Mouse (Mus musculus) stomach, embryonic 14.5 days (tissue): Measurements from ENCODE around the gene Tmem106c. TPM values are rescaled to one million over a fixed set of nuclear protein-coding genes. Genes with fewer than 3 reads are reported as not detected.

Experiments
- ATAC-seq: fragments of 200-750 bp; cut with Nextera tagmentation; 2 replicates; pipeline ENCODE4 v1.8.0; 2017; ENCODE audit warnings: low read depth, moderate TSS enrichment; ENCODE audit not compliant: insufficient number of reproducible peaks, insufficient read depth, low FRiP score
- H3K27ac ChIP-seq: fragments of 300-500 bp; sonication (generic); 2 replicates; pipeline ENCODE4 v1.5.1; 2014; ENCODE audit warnings: mild to moderate bottlenecking, low read length, moderate library complexity, mixed read lengths
- H3K27me3 ChIP-seq: fragments of 300-500 bp; sonication (generic); 2 replicates; pipeline ENCODE4 v1.6.1; 2014; ENCODE audit warnings: low read length, control low read depth, mixed read lengths; ENCODE audit not compliant: control insufficient read depth, insufficient read depth
- H3K36me3 ChIP-seq: fragments of 300-500 bp; sonication (generic); 2 replicates; pipeline ENCODE4 v1.6.1; 2014; ENCODE audit warnings: mild to moderate bottlenecking, control low read depth, low read length, moderate library complexity, mixed read lengths; ENCODE audit not compliant: control insufficient read depth, insufficient read depth
- H3K4me1 ChIP-seq: fragments of 300-500 bp; sonication (generic); 2 replicates; pipeline ENCODE4 v1.6.1; 2014; ENCODE audit warnings: low read length, control low read depth, mixed read lengths; ENCODE audit not compliant: control insufficient read depth, insufficient read depth
- H3K4me2 ChIP-seq: fragments of 300-500 bp; sonication (generic); replicated peaks from 2 replicates; pipeline ENCODE4 v1.6.1; 2014; ENCODE audit warnings: low read depth, low read length, control low read depth
- H3K4me3 ChIP-seq: fragments of 300-500 bp; sonication (generic); 2 replicates; pipeline ENCODE4 v1.5.1; 2014; ENCODE audit warnings: low read depth, low read length, control low read depth
- H3K9ac ChIP-seq: fragments of 300-500 bp; sonication (generic); replicated peaks from 2 replicates; pipeline ENCODE4 v1.6.1; 2014; ENCODE audit warnings: low read depth, mild to moderate bottlenecking, control low read depth, low read length, moderate library complexity, mixed read lengths
- H3K9me3 ChIP-seq: fragments of 300-500 bp; sonication (generic); 2 replicates; pipeline ENCODE4 v1.6.1; 2016; ENCODE audit warnings: low read depth, low read length, control low read depth; ENCODE audit not compliant: control insufficient read depth
- WGBS: fragments of 180-500 bp; shearing (Covaris S2); extraction: QIAGEN DNeasy Blood & Tissue Kit; methylation state at CpG from one replicate; pipeline ENCODE4 v1.1.7; 2014; 5-methylcytosine and 5-hydroxymethylcytosine counted together
- polyA plus RNA-seq: library from polyadenylated mRNA; unstranded; fragments of >200 nt; fragmentation: Nextera tagmentation; extraction: Ambion mirVana; gene quantifications from 2 replicates; pipeline ENCODE4 v1.2.1, GENCODE M21; 2014

Tmem106c gene
- polyA plus RNA-seq, 1 experiment from 2014 or later, result 37.2 TPM

DNA sequence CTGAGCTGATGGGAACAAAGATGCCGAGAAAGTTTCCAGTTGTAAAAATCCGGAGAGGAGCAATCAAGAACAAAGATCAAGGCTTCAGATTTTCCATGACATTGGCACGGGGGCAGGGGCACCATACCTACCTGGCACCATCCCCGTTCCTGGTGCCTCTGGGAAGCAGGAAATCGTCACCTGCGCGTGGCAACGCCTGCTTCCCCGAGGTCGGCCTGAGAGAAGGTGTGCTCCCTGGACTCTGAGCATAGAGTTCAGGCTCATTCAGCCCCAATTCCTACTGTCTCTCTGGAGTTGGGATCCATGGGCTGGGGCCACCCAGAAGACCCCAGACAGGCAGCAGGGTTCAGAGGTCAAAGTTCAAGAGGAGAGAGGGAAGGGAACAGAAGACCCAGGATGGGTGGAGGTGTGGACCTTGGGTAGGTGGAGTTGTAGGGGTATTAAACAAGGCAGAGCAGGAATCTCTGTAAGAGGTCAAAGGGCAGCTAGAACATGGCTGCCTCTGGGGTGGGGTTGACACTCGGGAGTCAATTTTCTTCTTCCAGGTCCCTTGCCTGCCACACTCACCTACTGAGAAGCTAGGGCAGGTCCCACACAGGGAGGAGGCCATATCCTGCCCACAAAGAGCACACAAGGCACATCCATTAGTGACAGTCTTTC lies 18.2 kb upstream of the Tmem106c start:
- no peak overlapping the region for H3K9ac ChIP-seq
- no peaks in the 10 kb centered on the region for H3K4me1 ChIP-seq
- no peaks in the 10 kb centered on the region for H3K36me3 ChIP-seq
- ATAC-seq, result 0 out of 2 replicates have a peak, but pooled peaks have one; percentile 6
- no peak overlapping the region for H3K4me3 ChIP-seq
- H3K27ac ChIP-seq, result no peak overlapping the region
- no peak overlapping the region for H3K4me2 ChIP-seq
- no peaks in the 10 kb centered on the region for H3K27me3 ChIP-seq
- 82% methylated on average over 10 of the region's 11 CpGs for WGBS
- no peaks in the 10 kb centered on the region for H3K9me3 ChIP-seq

DNA sequence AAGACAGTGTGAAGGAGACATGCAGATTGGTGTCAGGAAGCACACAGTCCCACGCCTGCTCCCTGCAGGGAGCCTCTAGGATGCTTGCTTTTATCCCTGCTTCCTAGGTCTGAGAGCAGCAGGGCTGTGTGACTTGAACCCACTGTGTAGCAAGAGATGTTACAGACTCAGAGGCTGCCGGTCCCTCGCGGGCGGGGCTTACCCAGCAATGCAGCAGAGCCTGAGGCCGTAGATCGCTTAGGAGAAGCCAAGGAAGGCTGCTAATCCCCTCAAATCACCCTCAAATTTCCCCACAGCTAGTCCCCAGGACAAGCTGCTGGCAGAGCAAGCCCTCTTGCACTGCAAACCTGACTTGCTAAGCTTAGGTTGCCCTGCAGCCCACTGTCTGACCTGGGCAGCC lies 15.3 kb upstream of the Tmem106c start:
- H3K4me2 ChIP-seq, result no peak overlapping the region
- WGBS, result 40% methylated on average over 7 of the region's 7 CpGs

DNA sequence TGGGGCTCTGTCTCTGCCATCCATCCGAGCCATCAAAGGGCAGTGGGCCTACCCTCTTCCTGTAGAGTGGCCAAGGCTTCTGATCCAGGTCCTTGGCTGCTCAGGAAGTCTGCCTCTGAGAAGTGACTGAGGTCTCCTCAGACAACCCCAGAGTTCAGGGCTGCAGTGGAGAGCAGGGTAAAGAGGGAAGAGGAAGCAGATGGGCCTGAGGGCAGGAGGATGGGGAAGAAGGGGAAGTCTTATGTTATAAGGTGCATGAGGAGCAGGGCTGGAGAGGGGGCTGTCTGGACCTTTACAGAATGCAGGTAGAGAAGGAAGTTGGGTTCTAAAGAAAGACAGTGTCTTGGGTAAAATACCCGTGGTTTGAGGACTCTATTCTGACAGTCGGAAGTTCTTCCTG lies 14.3 kb upstream of the Tmem106c start:
- 78% methylated on average over 3 of the region's 3 CpGs for WGBS

More for the DNA sequence above, 15.3 kb upstream of the Tmem106c start:
- Histone ChIP-seq H3K4me1 (0 out of 2 replicates have a peak, but pooled peaks cover 4% of the 10 kb centered on the region), H3K9ac (no peak overlapping the region), H3K27ac (no peak overlapping the region), H3K4me3 (no peak overlapping the region), H3K27me3 (no peaks in the 10 kb centered on the region), H3K9me3 (no peaks in the 10 kb centered on the region), H3K36me3 (no peaks in the 10 kb centered on the region)
- no peak for ATAC-seq

DNA sequence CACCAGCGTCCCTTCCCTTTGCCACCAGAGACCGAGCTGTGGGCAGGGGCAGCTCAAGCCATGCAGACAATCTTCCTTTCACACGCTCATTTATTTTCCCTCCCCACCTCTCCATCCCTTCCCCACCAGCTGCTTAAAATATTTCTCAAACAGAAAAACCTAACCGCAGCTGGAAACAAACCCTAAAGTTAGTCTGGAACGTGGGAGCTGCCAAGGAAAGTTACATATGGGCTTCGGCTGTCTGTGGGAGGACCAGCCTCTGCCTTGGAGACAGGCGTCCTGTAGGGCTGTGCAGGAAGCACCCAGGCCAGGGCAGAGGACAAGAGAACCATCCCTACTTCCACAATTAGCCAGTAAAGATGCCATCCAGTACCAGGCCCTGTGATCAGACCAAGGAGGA lies 13.8 kb upstream of the Tmem106c start:
- WGBS, result 44% methylated on average over 7 of the region's 7 CpGs
- no peak for ATAC-seq

More for the DNA sequence above, 14.3 kb upstream of the Tmem106c start:
- Histone ChIP-seq H3K4me3 (no peak overlapping the region), H3K27me3 (no peaks in the 10 kb centered on the region), H3K9ac (no peak overlapping the region), H3K27ac (no peak overlapping the region), H3K4me1 (0 out of 2 replicates have a peak, but pooled peaks cover 4% of the 10 kb centered on the region), H3K36me3 (no peaks in the 10 kb centered on the region), H3K4me2 (no peak overlapping the region), H3K9me3 (no peaks in the 10 kb centered on the region)
- no peak for ATAC-seq

DNA sequence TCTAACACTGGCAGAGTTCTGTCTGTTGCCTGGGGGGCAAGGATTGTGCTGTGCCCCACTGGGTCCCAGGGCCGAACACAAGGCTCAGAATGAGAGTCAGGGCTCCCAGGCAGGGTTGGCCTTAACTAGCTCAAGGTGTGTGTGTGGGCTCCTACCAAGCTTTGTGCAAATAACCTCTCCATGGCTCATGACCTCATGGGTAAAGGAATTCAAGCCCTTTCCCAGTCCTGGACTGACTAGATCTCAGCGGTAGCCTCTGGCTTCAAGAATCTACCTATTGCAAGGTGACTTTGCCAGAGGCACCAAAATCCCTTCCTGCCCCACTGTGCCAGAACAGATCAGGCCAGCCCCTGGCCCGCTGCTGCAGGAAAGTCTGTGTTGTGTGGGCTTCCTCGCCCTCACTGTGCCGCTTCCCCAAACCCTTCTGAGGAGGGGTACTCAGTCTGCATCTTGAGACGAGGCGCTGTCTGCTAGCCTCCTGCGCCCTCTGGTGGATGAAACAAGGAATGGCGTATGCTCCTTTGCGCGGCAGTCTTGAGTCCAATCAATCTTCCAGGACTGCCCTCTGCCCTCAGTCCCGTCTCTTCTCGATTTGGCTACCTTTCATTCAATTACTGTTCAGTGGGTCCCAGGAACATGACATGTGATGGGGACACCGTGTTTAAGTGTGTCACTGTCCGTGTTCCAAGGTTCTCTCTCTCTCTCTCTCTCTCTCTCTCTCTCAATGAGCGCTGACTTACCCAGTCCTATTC lies 11.7 kb upstream of the Tmem106c start:
- H3K27ac ChIP-seq, result no peak overlapping the region
- H3K4me2 ChIP-seq, result no peak overlapping the region
- ATAC-seq, result no peak
- H3K9ac ChIP-seq, result no peak overlapping the region
- no peaks in the 10 kb centered on the region for H3K9me3 ChIP-seq
- no peaks in the 10 kb centered on the region for H3K27me3 ChIP-seq
- no peaks in the 10 kb centered on the region for H3K36me3 ChIP-seq
- WGBS, result 15% methylated on average over 16 of the region's 16 CpGs
- H3K4me1 ChIP-seq, result 0 out of 2 replicates have a peak, but pooled peaks cover 8% of the 10 kb centered on the region
- H3K4me3 ChIP-seq, result no peak overlapping the region

More for the DNA sequence above, 13.8 kb upstream of the Tmem106c start:
- Histone ChIP-seq H3K9me3 (no peaks in the 10 kb centered on the region), H3K4me3 (no peak overlapping the region), H3K27me3 (no peaks in the 10 kb centered on the region), H3K4me1 (0 out of 2 replicates have a peak, but pooled peaks cover 4% of the 10 kb centered on the region), H3K27ac (no peak overlapping the region), H3K4me2 (no peak overlapping the region), H3K9ac (no peak overlapping the region), H3K36me3 (no peaks in the 10 kb centered on the region)

DNA sequence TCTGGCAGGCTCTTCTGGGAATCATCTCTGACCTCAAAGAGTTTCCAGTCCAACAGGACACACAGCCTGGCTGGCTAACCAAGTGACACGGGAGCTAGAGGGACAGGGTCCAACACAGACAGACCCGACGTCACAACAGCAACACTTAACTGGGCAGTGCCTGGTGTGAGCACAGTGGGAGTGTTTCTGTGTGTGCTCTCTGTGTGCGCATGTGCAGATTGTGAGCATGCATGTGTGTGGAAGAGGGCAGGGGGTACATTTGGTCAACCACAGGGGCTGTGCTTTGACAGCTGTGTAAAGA lies 11.2 kb upstream of the Tmem106c start:
- Histone ChIP-seq H3K9ac (no peak overlapping the region), H3K4me3 (no peak overlapping the region), H3K27ac (no peak overlapping the region), H3K4me1 (0 out of 2 replicates have a peak, but pooled peaks cover 8% of the 10 kb centered on the region), H3K9me3 (no peaks in the 10 kb centered on the region), H3K27me3 (no peaks in the 10 kb centered on the region), H3K4me2 (no peak overlapping the region), H3K36me3 (no peaks in the 10 kb centered on the region)
- 70% methylated on average over 4 of the region's 4 CpGs for WGBS
- no peak for ATAC-seq

DNA sequence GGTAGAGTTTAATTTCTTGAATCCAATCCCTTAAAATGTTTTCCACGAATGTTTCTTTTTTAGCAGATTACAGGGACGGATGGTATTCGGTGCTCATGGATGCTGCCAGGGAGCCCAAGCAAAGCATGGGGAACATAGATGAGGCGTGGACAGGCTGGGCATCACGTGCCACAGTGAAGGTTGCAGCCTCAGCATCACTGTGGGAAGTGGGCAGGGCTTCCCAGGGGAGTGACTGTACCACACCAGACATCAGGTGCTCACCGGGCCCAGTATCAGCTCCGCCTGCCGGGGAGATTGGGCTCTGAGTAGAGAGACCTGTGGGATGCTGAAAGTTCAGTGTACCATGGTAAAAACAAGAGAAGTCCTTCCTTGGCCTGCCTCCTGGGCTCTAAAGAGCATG lies 9.3 kb upstream of the Tmem106c start:
- Histone ChIP-seq H3K9ac (no peak overlapping the region), H3K9me3 (no peaks in the 10 kb centered on the region), H3K27ac (no peak overlapping the region), H3K27me3 (no peaks in the 10 kb centered on the region), H3K4me3 (no peak overlapping the region), H3K4me1 (0 out of 2 replicates have a peak, but pooled peaks cover 8% of the 10 kb centered on the region), H3K4me2 (no peak overlapping the region), H3K36me3 (no peaks in the 10 kb centered on the region)
- WGBS, result 83% methylated on average over 8 of the region's 8 CpGs
- ATAC-seq, result no peak

DNA sequence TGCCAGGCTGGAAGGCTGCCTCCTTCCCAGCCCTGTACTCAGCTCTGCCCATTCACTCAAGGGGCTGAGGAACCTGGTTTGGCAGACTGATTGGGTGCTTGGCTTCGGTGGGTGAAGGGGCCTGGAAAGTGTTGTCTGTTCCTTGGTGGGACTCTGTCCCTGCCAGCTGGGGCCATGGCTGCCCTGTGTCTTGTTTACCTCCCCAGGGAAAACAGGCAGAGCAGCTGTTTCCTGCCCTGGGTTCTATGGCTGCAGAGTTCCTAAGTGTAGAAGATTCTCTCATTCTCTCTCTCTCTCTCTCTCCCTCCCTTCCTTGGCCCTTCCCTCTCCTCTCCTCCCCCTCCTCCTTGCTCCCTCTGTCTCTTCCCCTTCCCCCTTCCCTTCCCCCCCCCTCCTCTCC lies 8.7 kb upstream of the Tmem106c start:
- H3K27me3 ChIP-seq, result no peaks in the 10 kb centered on the region
- H3K36me3 ChIP-seq, result no peaks in the 10 kb centered on the region
- no peaks in the 10 kb centered on the region for H3K9me3 ChIP-seq
- 0 out of 2 replicates have a peak, but pooled peaks cover 8% of the 10 kb centered on the region for H3K4me1 ChIP-seq
- no peak for ATAC-seq
- no peak overlapping the region for H3K9ac ChIP-seq
- 56% methylated on average over 1 of the region's 1 CpGs for WGBS
- H3K27ac ChIP-seq, result no peak overlapping the region
- no peak overlapping the region for H3K4me2 ChIP-seq
- no peak overlapping the region for H3K4me3 ChIP-seq
